Mouse (Mus musculus) hindbrain, embryonic 15.5 days (tissue): ENCODE results near the gene Plcb4. TPM values are rescaled to one million over a fixed set of nuclear protein-coding genes. Genes with fewer than 3 reads are reported as not detected.

Source experiments
- ATAC-seq: fragments of 200-750 bp; cut with Nextera tagmentation; 2 replicates; pipeline ENCODE4 v1.8.0; 2017; ENCODE audit warnings: low read depth, moderate number of reproducible peaks, moderate TSS enrichment; ENCODE audit not compliant: low FRiP score
- H3K27ac ChIP-seq: fragments of 300-500 bp; sonication (generic); replicated peaks from 2 replicates; pipeline ENCODE4 v1.5.1; 2015; ENCODE audit warnings: mild to moderate bottlenecking, inconsistent platforms
- H3K27me3 ChIP-seq: fragments of 300-500 bp; sonication (generic); 2 replicates; pipeline ENCODE4 v1.6.1; 2015; ENCODE audit warnings: control low read depth, inconsistent platforms
- H3K36me3 ChIP-seq: fragments of 300-500 bp; sonication (generic); 2 replicates; pipeline ENCODE4 v1.6.1; 2015; ENCODE audit warnings: control low read depth, inconsistent platforms
- H3K4me1 ChIP-seq: fragments of 300-500 bp; sonication (generic); replicated peaks from 2 replicates; pipeline ENCODE4 v1.6.1; 2015; ENCODE audit warnings: control low read depth, inconsistent platforms
- H3K4me2 ChIP-seq: fragments of 300-500 bp; sonication (generic); 2 replicates; pipeline ENCODE4 v1.6.1; 2015; ENCODE audit warnings: moderate library complexity, mild to moderate bottlenecking, inconsistent platforms
- H3K4me3 ChIP-seq: fragments of 300-500 bp; sonication (generic); 2 replicates; pipeline ENCODE4 v1.5.1; 2015; ENCODE audit warnings: mild to moderate bottlenecking, inconsistent platforms
- H3K9ac ChIP-seq: fragments of 300-500 bp; sonication (generic); 2 replicates; pipeline ENCODE4 v1.6.1; 2015; ENCODE audit warnings: inconsistent platforms
- H3K9me3 ChIP-seq: fragments of 300-500 bp; sonication (generic); 2 replicates; pipeline ENCODE4 v1.6.1; 2016; ENCODE audit warnings: control low read depth, inconsistent platforms
- WGBS: fragments of 180-500 bp; shearing (Covaris S2); methylation state at CpG from one replicate; pipeline ENCODE4 v1.1.7; 2015; 5-methylcytosine and 5-hydroxymethylcytosine counted together
- polyA plus RNA-seq: library from polyadenylated mRNA; unstranded; fragments of >200 nt; fragmentation: Nextera tagmentation; extraction: Ambion mirVana; gene quantifications from 2 replicates; pipeline ENCODE4 v1.2.1, GENCODE M21; 2015

Plcb4 gene
- 46.1 and 50.6 TPM in 2 replicates for polyA plus RNA-seq

DNA sequence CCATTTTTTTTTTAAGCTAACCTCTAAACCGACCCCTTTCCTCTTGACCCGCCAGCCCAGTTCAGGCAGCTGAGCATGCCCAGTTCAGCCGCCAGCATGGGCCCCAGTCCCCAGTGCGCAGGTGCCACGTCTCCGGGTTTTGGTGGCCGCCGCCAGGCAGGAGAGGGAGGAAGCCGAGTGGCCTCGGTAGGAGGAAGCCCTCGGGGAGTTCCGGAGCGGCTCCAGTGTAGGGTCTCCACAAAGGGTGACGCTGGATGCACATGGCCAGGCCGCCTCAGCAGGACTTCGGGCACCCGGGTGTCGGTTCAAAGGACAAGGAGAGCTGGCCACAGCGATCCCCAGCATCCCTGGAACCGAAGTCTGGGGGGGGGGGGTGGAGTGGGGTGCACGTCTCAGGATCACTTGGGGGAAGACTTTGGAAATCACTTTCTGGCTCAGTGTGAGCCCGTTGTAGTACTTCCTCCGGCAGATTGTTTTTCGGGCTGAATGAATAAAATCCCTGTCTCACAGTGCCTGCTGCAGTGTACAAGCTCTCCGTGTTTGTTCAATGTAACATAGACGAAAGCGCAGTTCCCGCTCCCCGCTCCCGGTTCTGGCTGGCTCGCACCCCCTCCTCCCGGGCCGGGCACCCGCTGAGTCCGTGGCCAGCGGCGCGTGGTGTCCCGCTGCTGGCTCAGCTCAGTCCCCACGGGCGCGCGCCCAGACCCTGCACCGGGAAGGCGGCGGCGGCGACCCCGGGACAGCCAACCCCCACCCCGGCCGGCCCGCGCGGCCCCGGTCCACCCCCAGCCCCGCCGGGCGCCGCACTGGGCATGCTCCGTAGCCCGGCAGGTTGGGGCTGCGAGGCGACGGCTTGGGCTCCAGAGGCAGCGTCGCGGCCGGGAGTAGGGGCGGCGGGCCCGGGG is at the start of gene Plcb4:
Plcb4 (plus strand) TSS at position 526 of the 905 bp plus-strand sequence.
- peak within 1 kb of the TSS; percentile 84 for H3K4me3 ChIP-seq
- H3K36me3 ChIP-seq = no peaks in the 10 kb centered on the region
- ATAC-seq = peak; percentile 92
- under 1% methylated on average over 59 of the region's 71 CpGs for WGBS
- H3K4me1 ChIP-seq = peaks cover 19% of the 10 kb centered on the region
- no peaks in the 10 kb centered on the region for H3K27me3 ChIP-seq
- H3K9me3 ChIP-seq = no peaks in the 10 kb centered on the region
- peak within 1 kb of the TSS; percentile 91 for H3K9ac ChIP-seq
- H3K4me2 ChIP-seq = peak within 1 kb of the TSS; percentile 76
- H3K27ac ChIP-seq = peak within 1 kb of the TSS; percentile 99

DNA sequence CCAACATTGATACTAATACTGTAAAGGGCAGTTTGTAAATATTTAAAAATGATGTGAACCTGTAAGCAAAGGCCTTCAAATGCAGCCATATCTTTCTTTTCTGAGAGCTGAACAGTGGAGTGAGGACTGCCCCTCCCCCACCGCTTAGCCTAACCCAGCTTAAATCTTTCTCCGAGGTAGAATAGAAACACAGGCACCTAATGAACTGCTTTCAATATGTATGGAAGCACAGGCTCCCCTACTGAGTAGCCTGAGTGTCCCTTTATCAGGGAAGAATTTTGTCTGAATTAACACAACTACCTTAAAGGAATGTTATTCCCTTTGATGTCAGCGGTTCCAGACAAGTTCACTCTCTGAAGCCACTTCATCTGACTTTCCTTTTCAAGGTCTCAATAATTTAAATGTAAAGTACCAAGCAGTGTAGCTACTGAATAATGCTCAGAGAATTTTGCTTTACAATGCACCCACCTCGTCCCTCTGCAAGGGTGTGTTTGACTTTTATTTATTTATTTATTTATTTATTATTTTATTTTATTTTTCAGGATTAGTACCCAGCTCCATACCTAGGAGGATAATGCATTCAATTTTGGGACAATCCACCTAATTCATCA is 44.1 kb upstream of the Plcb4 start:
- ATAC-seq = no peak

DNA sequence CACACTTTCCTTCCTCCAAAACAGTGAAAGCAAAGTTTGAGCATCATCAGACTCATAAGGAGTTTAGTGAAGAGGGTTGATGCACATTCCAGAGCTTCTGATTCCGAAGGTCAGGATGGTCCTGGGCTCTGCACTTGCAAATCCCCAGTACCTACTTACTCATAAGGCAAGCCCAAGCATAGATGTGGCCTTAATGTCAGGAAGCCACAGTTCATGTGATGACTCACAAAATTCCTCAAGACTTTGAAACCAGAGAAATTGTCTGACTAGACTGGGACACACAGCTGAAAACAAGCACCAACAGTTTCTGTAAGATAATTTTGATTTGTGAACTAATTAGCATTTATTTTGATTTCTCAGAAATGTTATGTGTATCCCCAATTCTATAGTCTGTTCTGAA is 42.7 kb upstream of the Plcb4 start:
- H3K27me3 ChIP-seq = no peaks in the 10 kb centered on the region
- WGBS = 83% methylated on average over 1 of the region's 1 CpGs
- H3K9ac ChIP-seq = no peak overlapping the region
- H3K27ac ChIP-seq = no peak overlapping the region
- H3K9me3 ChIP-seq = no peaks in the 10 kb centered on the region
- no peak overlapping the region for H3K4me2 ChIP-seq
- no peaks in the 10 kb centered on the region for H3K36me3 ChIP-seq
- ATAC-seq = no peak
- H3K4me1 ChIP-seq = 0 out of 2 replicates have a peak, but pooled peaks cover 3% of the 10 kb centered on the region
- H3K4me3 ChIP-seq = no peak overlapping the region

More for the DNA sequence above, 44.1 kb upstream of the Plcb4 start:
- WGBS = 8% methylated on average over 4 of the region's 4 CpGs
- H3K4me3 ChIP-seq = no peak overlapping the region
- 0 out of 2 replicates have a peak, but pooled peaks cover 3% of the 10 kb centered on the region for H3K4me1 ChIP-seq
- no peaks in the 10 kb centered on the region for H3K36me3 ChIP-seq
- H3K9me3 ChIP-seq = no peaks in the 10 kb centered on the region
- no peak overlapping the region for H3K27ac ChIP-seq
- H3K9ac ChIP-seq = no peak overlapping the region
- H3K27me3 ChIP-seq = no peaks in the 10 kb centered on the region
- no peak overlapping the region for H3K4me2 ChIP-seq

DNA sequence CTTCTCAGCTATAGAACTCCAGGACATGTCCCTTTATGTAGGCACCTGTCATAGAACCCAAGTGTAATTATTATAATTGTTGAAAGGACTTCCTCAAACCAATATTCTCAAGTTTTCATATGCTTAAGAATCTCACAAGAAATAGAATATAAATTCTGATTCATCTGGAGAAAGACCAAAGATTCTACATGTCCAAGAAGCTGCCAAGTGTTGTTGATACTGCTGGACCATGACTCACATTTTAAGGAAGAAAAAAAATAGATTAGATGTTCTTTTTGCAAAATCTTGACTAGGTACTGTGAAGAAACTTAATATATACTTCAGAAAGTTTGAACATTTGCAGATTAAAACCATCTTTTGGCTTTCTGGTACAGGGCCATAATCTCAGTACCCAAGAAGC is 40.3 kb upstream of the Plcb4 start:
- Histone ChIP-seq H3K36me3 (no peaks in the 10 kb centered on the region), H3K9ac (no peak overlapping the region), H3K4me3 (no peak overlapping the region), H3K27me3 (no peaks in the 10 kb centered on the region), H3K9me3 (no peaks in the 10 kb centered on the region), H3K27ac (no peak overlapping the region), H3K4me1 (0 out of 2 replicates have a peak, but pooled peaks cover 3% of the 10 kb centered on the region), H3K4me2 (no peak overlapping the region)
- no peak for ATAC-seq

DNA sequence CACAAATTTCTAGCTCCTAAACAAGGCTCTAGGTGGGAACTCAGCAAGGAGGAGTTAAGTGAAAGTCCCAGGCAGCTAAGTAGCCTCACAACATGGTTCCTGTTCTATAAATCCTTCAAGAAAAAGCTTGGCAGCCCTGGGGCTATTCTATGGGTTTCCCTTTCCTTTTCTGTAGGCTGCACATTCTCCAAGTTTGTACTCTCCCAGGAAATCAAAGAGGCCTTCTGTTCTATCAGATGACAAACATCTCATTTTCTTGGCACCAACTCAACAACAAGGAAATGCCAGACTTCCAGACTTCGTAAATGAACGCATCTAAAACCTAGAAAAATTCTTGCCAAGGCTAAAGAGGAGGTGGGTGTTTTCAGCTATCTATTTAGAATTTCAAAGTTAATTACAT is 38.9 kb upstream of the Plcb4 start:
- no peak for ATAC-seq
- Histone ChIP-seq H3K27me3 (no peaks in the 10 kb centered on the region), H3K4me2 (no peak overlapping the region), H3K9ac (no peak overlapping the region), H3K36me3 (no peaks in the 10 kb centered on the region), H3K9me3 (no peaks in the 10 kb centered on the region), H3K4me1 (no peaks in the 10 kb centered on the region), H3K4me3 (no peak overlapping the region), H3K27ac (no peak overlapping the region)
- 67% methylated on average over 2 of the region's 2 CpGs for WGBS

DNA sequence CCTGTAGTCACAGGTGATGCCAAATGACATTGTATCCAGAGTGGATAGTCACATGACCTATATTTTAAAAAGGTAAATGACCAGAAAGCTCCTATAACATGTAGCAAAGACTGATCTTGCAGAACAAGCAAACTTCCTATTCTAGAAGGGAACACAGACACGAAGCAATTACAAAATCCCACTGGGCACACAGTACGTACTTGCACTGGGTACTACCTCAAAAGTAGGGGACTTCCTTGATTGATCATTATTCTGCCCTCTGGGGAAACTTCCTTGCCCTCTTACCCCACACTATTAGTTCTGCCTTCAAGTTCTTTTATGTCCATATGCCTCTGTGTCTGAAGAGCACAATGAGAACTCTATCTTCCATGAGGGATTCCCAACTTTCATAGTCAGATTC is 31.0 kb upstream of the Plcb4 start:
- no peak for ATAC-seq
- Histone ChIP-seq H3K36me3 (no peaks in the 10 kb centered on the region), H3K27ac (no peak overlapping the region), H3K4me3 (no peak overlapping the region), H3K27me3 (no peaks in the 10 kb centered on the region), H3K9me3 (no peaks in the 10 kb centered on the region), H3K4me2 (no peak overlapping the region), H3K4me1 (no peaks in the 10 kb centered on the region), H3K9ac (no peak overlapping the region)
- WGBS = 70% methylated on average over 2 of the region's 2 CpGs

DNA sequence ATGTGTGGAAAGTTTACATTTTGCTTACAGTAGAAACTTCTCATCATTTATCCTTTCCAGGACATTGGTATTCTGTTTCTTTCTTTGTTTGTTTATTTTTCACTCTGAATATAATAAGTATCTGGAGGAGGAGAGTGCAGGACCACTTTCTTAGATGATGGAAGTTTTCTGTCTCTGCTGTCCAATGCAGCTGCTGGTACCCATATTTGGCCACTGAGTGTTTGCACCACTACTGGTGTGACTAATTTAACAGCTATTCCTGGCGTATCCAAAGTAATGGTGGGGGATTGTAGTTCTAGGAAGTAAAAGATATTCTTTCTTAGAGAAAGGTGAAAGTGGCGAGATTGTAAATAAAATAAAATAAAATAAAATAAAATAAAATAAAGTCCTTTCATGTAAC is 21.6 kb upstream of the Plcb4 start:
- H3K27me3 ChIP-seq = no peaks in the 10 kb centered on the region
- H3K9ac ChIP-seq = no peak overlapping the region
- no peaks in the 10 kb centered on the region for H3K4me1 ChIP-seq
- H3K9me3 ChIP-seq = no peaks in the 10 kb centered on the region
- H3K4me2 ChIP-seq = no peak overlapping the region
- no peak for ATAC-seq
- H3K4me3 ChIP-seq = no peak overlapping the region
- WGBS = 81% methylated on average over 2 of the region's 2 CpGs
- H3K27ac ChIP-seq = no peak overlapping the region
- H3K36me3 ChIP-seq = no peaks in the 10 kb centered on the region

DNA sequence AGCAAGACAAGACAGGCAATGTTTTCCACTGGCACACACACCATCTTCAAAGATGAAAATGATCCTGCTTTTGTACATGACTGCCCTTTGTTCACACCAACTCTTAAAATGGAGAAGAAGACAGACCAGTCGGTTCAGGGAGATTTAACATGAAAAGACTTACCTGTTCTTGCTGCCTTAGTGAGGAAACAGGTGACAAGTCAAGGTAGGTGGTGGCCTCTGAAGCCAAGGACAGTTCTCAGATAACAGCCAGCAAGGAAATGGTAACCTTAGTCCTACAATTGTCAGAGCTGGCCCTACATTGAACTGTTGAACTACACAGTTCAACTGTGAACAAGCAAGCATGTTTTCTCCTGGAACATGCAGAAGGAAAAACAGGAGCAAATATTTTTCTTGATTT is 17.8 kb upstream of the Plcb4 start:
- Histone ChIP-seq H3K9me3 (no peaks in the 10 kb centered on the region), H3K27me3 (no peaks in the 10 kb centered on the region), H3K4me3 (no peak overlapping the region), H3K4me1 (no peaks in the 10 kb centered on the region), H3K4me2 (no peak overlapping the region), H3K36me3 (no peaks in the 10 kb centered on the region), H3K9ac (no peak overlapping the region), H3K27ac (no peak overlapping the region)
- ATAC-seq = no peak
- WGBS = 91% methylated on average over 1 of the region's 1 CpGs

DNA sequence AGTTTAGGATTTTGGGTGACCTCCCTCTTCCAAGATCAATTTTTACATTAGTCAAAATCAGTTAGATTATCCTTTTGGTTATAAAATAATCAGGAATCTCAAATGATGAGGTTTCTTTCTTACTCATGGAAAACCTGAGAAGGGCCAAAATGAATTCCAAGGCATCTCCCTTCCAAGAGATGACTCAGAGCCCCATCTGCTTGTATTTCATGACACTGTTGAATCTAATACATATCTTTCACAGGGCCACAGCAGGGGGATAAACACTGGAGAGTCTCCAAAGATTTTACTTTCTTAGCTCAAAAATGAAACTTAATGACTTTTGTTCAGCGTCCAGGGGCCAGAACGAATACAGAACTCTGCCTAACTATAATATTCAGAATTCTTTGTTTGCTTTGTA is 17.2 kb upstream of the Plcb4 start:
- Histone ChIP-seq H3K27me3 (no peaks in the 10 kb centered on the region), H3K27ac (no peak overlapping the region), H3K4me2 (no peak overlapping the region), H3K4me1 (no peaks in the 10 kb centered on the region), H3K4me3 (no peak overlapping the region), H3K36me3 (no peaks in the 10 kb centered on the region), H3K9ac (no peak overlapping the region), H3K9me3 (no peaks in the 10 kb centered on the region)
- 88% methylated on average over 2 of the region's 2 CpGs for WGBS
- no peak for ATAC-seq

DNA sequence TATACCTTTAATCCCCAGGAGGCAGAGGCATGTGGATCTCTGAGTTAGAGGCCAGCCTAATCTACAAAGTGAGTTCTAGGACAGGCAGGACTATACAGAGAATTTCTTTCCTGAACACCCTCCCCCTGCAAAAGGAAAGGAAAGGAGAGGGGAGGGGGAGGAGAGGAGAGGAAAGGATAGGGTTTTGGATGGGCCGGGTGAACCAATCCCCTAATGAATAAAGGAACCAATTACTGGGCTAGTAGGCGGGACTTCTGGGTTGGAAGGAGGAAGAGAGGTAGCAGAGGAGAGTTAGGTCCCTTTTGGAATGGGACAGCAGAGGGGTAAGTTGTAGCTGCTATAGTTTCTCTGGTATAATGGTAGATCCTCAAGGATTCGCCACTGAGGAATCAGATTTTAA is 12.6 kb upstream of the Plcb4 start:
- Histone ChIP-seq H3K9ac (no peak overlapping the region), H3K27ac (no peak overlapping the region), H3K9me3 (no peaks in the 10 kb centered on the region), H3K27me3 (no peaks in the 10 kb centered on the region), H3K4me2 (no peak overlapping the region), H3K4me1 (no peaks in the 10 kb centered on the region), H3K36me3 (no peaks in the 10 kb centered on the region), H3K4me3 (no peak overlapping the region)
- WGBS = 79% methylated on average over 3 of the region's 3 CpGs
- ATAC-seq = no peak

DNA sequence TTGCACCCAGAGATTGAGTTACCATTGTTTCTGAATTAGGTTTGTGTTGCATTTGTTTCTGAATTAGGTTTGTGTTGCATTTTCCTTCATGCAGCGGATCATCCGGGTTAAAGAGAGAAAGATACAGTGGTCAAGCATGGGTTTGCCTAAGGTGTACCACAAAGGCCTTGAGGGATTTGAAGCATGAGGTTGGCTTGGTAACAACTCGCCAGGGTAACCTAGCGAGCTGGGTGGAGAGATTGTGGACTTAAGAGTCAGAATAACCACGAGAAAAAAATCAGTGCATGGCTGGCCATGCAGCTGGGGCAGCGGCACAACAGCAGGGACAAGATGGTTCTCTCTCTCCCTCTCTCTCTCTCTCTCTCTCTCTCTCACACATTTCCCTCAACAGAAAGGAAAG is 12.2 kb upstream of the Plcb4 start:
- H3K4me2 ChIP-seq = no peak overlapping the region
- no peaks in the 10 kb centered on the region for H3K4me1 ChIP-seq
- no peak for ATAC-seq
- H3K27ac ChIP-seq = no peak overlapping the region
- no peak overlapping the region for H3K4me3 ChIP-seq
- H3K9ac ChIP-seq = no peak overlapping the region
- H3K9me3 ChIP-seq = no peaks in the 10 kb centered on the region
- no peaks in the 10 kb centered on the region for H3K27me3 ChIP-seq
- no peaks in the 10 kb centered on the region for H3K36me3 ChIP-seq
- 86% methylated on average over 6 of the region's 6 CpGs for WGBS

DNA sequence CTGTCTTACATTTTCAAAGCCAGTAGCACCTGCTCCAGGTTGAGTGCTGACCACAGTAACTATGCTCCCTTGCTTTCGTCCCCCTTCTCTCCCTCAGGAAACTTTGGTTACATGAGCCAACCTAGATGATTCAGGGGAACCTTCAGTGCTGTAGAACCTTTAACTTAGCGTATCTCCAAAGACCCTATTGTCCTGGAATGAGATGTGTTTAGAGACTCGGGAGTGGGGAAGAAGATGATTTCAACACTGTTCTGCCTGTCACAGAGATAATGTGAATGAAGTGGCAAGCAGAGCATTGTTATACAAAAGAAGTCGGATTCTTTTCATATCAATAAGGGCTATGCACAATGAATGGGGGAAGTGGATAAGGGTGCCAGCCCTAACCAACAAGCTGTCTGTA is 10.8 kb upstream of the Plcb4 start:
- H3K27me3 ChIP-seq = no peaks in the 10 kb centered on the region
- 62% methylated on average over 4 of the region's 4 CpGs for WGBS

More for the DNA sequence above, 10.8 kb upstream of the Plcb4 start:
- H3K4me1 ChIP-seq = no peaks in the 10 kb centered on the region
- H3K27ac ChIP-seq = no peak overlapping the region
- no peak for ATAC-seq
- no peak overlapping the region for H3K4me2 ChIP-seq
- no peak overlapping the region for H3K9ac ChIP-seq
- no peaks in the 10 kb centered on the region for H3K36me3 ChIP-seq
- no peak overlapping the region for H3K4me3 ChIP-seq
- H3K9me3 ChIP-seq = no peaks in the 10 kb centered on the region
